Mouse (Mus musculus) megakaryocyte, embryonic 14.5 days (primary cell): ENCODE results near the gene Gm17662.

Experiments used
- FLI1 ChIP-seq: IDR thresholded peaks from 2 replicates; pipeline ENCODE4 v1.6.1; 2012; ENCODE audit warnings: low read length, inconsistent platforms, mixed read lengths
- GATA1 ChIP-seq: IDR thresholded peaks from 3 replicates; pipeline ENCODE4 v1.6.1; 2012; ENCODE audit warnings: mixed read lengths, low read length, inconsistent platforms, borderline replicate concordance

GRCm38 (mm10) chr4:104813617-104814016, 43.5 kb upstream of the Gm17662 start:
- TF ChIP-seq GATA1 (no peak), FLI1 (no peak)
